Mouse (Mus musculus): ENCODE measurements around the gene Mif. TPM values are rescaled to one million over a fixed set of nuclear protein-coding genes. Genes with fewer than 3 reads are reported as not detected.
A peak's percentile ranks its signal among the peaks of the same experiment; 100 is the strongest.

Gene Mif
- total and polyA plus RNA-seq, 3 experiments, result 1,217 to 2,151 (median 2,072) TPM

DNA sequence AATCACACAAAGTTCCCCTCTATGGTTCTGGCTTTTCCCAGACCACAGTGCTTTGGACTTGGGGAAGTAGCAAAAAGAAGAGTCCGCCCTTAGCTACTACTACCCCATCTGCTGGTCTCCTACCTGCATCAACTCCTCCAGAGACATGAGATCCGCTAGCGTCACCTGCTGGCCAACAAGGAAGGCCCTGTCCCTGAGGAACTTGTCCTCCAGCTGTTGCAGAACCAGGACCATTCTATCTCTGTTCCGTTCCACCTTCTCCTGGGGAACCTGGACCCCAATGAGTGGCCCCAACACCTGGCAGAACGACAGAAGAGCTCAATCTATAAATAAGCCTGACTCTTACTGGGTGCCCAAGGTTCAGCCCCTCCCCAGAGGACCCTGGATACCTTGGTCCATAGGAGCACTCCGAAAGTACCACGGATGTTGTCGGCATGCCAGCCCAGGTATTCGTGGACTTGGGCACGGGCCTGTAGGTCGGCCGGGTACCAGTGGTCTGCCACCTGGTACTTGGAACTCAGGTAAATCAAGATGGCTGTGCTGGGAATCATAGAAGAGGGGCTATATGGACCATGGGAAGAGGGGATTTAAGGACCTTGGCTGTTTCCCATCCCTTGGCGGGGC lies 27.7 kb downstream of the Mif start (continued):
- TF ChIP-seq MAZ (IDR thresholded peaks at IDR 0.05; ENCODE audit: low read depth, low read length) (0 out of 2 replicates have a peak, but pooled peaks have one; percentile 31), MEF2A (IDR thresholded peaks at IDR 0.05; ENCODE audit: borderline replicate concordance, low read depth, low read length) (peak; percentile 69; the same call in 1 of the 2 replicates), IRF4 (IDR thresholded peaks at IDR 0.05; ENCODE audit: low read depth, low read length) (peak; percentile 67; the same call in 1 of the 2 replicates), MYC (IDR thresholded peaks at IDR 0.05; ENCODE audit: low read depth, low read length) (no peak; the same call in 1 of the 2 replicates), RCOR1 (conservative IDR thresholded peaks at IDR 0.05; ENCODE audit: low read depth, low read length) (no peak), PAX5 (IDR thresholded peaks at IDR 0.05; ENCODE audit: low read length) (no peak), ZNF384 (IDR thresholded peaks at IDR 0.05; ENCODE audit: low read depth, low read length) (no peak), JUN (IDR thresholded peaks at IDR 0.05; ENCODE audit: insufficient read depth, low read depth, low read length) (no peak), ELF1 (IDR thresholded peaks at IDR 0.05; ENCODE audit: low read depth, low read length) (peak; percentile 28; the same call in 1 of the 2 replicates), ETS1 (conservative IDR thresholded peaks at IDR 0.05; ENCODE audit: low read depth, low read length) (no peak), MAX (IDR thresholded peaks at IDR 0.05; ENCODE audit: low read length) (no peak; the same call in 1 of the 2 replicates), ZC3H11A (IDR thresholded peaks at IDR 0.05; ENCODE audit: low read depth, low read length) (peak; percentile 82), SMC3 (IDR thresholded peaks at IDR 0.05; ENCODE audit: low read depth, low read length) (peak; percentile 99), HCFC1 (IDR thresholded peaks at IDR 0.05; ENCODE audit: low read depth, low read length) (0 out of 2 replicates have a peak, but pooled peaks have one; percentile 26), E2F4 (IDR thresholded peaks at IDR 0.05; ENCODE audit: insufficient replicate concordance, low read depth, low read length) (no peak), KAT2A (IDR thresholded peaks at IDR 0.05; ENCODE audit: insufficient replicate concordance, low read length) (no peak), NELFE (IDR thresholded peaks at IDR 0.05; ENCODE audit: low read depth, low read length) (peak; percentile 74; the same call in 1 of the 2 replicates), USF1 (IDR thresholded peaks at IDR 0.05; ENCODE audit: low read depth, low read length) (no peak), SIN3A (IDR thresholded peaks at IDR 0.05; ENCODE audit: low read length) (peak; percentile 81; the same call in 1 of the 2 replicates)

DNA sequence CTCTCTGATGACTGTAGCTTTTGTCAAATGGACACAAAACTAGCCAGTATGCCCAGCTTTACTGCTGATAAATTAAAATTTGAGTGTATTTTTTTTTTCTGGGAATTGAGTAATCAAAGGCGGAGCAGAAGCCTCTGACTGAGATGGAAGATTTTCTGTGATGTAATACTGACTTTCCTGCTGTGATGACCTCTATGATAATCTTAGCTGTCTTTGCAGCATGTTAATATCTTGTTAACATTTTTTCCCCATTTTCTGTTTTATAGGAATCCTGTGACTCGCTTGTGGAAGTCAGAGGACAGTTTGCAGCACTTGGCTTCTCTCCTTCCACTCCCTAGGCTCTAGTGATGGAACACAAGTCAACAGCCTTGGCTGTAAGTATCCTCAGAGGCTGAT lies 29.8 kb downstream of the Mif start:
- Histone ChIP-seq H3K27ac (ENCODE audit: insufficient read depth, low read depth) (no peak overlapping the region), H3K9ac (ENCODE audit: insufficient read depth, low read depth) (no peak overlapping the region), H3K4me2 (ENCODE audit: insufficient read depth, low read depth, poor library complexity, severe bottlenecking) (no peak overlapping the region), H3K4me3 (replicated peaks in 1 of 3; ENCODE audit: low read depth in 2 of 3, low read length in 2 of 3, poor library complexity in 1 of 3) (no peak overlapping the region), H3K36me3 (replicated peaks in 1 of 2; ENCODE audit: control insufficient read depth in 1 of 2, insufficient read depth in 1 of 2, low read length in 1 of 2) (peaks cover 0 to 12% of the 10 kb centered on the region in 2 experiments), H3K4me1 (ENCODE audit: control insufficient read depth in 1 of 2, insufficient read depth in 2 of 2) (peaks cover 3 to 45% of the 10 kb centered on the region in 2 experiments; a peak in 2 of 4 replicates), H3K9me3 (replicated peaks; ENCODE audit: low read length) (peaks cover 19% of the 10 kb centered on the region), H3K79me2 (replicated peaks; ENCODE audit: control insufficient read depth, extremely low read depth, insufficient read depth, poor library complexity, severe bottlenecking) (no peaks in the 10 kb centered on the region), H3K27me3 (replicated peaks) (no peaks in the 10 kb centered on the region)
- in situ Hi-C loops (cut with MboI; ENCODE audit: low pct_ligation_motif_present, low pct_unique_long_range_greater_than_20kb, low sequenced_read_pairs) (loop anchor here (10.0 kb wide), 1 partner anchor 245 kb away; the partner anchor contains the start of gene Ggt5), dilution Hi-C loops (cut with MboI; ENCODE audit: extremely low pct_ligation_motif_present, extremely low pct_unique_long_range_greater_than_20kb, low sequenced_read_pairs) (no loop called here)
- no peak for DNase-seq (ENCODE audit: extremely low read depth)
- TF ChIP-seq POLR2AphosphoS2 (IDR thresholded peaks at IDR 0.05; ENCODE audit: low read depth, low read length) (no peak; the same call in 1 of the 2 replicates), TBP (conservative IDR thresholded peaks at IDR 0.05; ENCODE audit: low read depth, low read length) (no peak), TCF12 (IDR thresholded peaks at IDR 0.05; ENCODE audit: low read depth, low read length) (no peak), MAX (IDR thresholded peaks at IDR 0.05; ENCODE audit: low read length) (no peak), MAZ (IDR thresholded peaks at IDR 0.05; ENCODE audit: low read depth, low read length) (no peak), UBTF (IDR thresholded peaks at IDR 0.05; ENCODE audit: low read depth, low read length) (no peak), IRF4 (IDR thresholded peaks at IDR 0.05; ENCODE audit: low read depth, low read length) (no peak), E2F4 (IDR thresholded peaks at IDR 0.05; ENCODE audit: insufficient replicate concordance, low read depth, low read length) (no peak), KAT2A (IDR thresholded peaks at IDR 0.05; ENCODE audit: insufficient replicate concordance, low read length) (no peak), MEF2A (IDR thresholded peaks at IDR 0.05; ENCODE audit: borderline replicate concordance, low read depth, low read length) (no peak), CTCF (conservative IDR thresholded peaks at IDR 0.05 in 1 of 2, IDR thresholded peaks at IDR 0.05 in 1 of 2; ENCODE audit: low read depth in 2 of 2, low read length in 2 of 2) (no peak), USF1 (IDR thresholded peaks at IDR 0.05; ENCODE audit: low read depth, low read length) (no peak), CHD2 (IDR thresholded peaks at IDR 0.05; ENCODE audit: low read length) (no peak), ZKSCAN1 (IDR thresholded peaks at IDR 0.05; ENCODE audit: borderline replicate concordance, low read depth, low read length) (no peak), NRF1 (IDR thresholded peaks at IDR 0.05; ENCODE audit: low read depth, low read length) (no peak), USF2 (conservative IDR thresholded peaks at IDR 0.05; ENCODE audit: low read depth, low read length) (no peak)
